Mouse (Mus musculus) liver, adult 2 months (tissue): ENCODE measurements at regions not wholly inside any gene's neighbourhood (a gene's known extent, or its start where the extent isn't known, plus 50 kb on each side); places are given as distances from the start of the nearest gene placed in this dataset.

ENCODE experiments used
- CTCF ChIP-seq: fragments of 200-500 bp; IDR thresholded peaks from 2 replicates; pipeline ENCODE4 v1.5.1; 2011; ENCODE audit warnings: low read depth, low read length, control low read depth
- POLR2A ChIP-seq: fragments of 200-500 bp; IDR thresholded peaks from 2 replicates; pipeline ENCODE4 v1.6.1; 2011; ENCODE audit warnings: low read length, control low read depth; ENCODE audit not compliant: insufficient read depth; ENCODE audit errors: extremely low read depth

GRCm38 (mm10) chr10:18941447-18941846 lies 74.0 kb downstream of the Tnfaip3 start:
- TF ChIP-seq CTCF (no peak), POLR2A (no peak)
